ENCODE assay signal across 9 mouse cellular contexts in the genomic region with DNA sequence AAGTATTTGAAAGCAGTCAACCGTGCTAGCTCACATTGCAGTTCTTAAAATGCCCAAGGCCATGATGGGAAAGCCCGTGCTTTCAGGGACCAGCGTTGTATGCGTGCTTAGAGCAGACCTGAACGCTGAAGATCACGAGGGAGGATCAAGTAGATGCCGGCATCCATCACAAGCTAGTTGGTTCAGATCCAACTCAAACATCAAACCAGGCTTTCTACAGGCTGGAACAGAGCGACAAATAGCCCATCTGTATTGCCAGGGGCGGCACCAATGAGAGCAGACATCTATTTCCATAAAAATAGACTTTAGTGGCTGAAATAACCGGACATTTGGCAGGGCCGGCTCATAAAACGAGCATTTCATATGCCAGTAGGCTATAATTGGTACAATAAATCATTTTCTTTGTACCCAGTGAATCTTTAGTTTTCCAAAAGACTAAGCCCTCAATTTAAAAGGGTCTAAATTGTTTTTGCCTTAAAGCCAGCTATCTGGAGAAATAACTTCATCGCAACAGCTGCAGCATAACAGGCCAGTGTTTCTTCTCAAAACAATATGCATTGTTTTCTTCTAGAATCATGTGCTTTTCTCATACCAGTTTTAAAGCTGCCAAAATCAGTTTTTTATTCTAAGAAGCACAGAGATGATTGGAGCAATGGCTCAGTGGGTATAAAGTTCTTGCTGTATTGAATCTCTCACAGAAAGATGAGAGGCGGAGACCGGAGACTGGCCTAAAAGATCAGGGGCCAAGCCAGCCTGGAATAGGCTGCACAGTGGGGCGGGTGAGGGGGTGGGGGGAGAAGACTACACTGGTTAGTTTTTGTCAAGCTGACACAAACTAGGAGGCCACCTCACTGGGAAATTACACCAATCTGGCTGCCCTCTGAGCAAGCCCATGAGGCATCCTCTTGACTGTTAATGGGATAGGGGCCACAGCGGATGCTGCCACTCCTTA. TPM values are rescaled to one million over a fixed set of nuclear protein-coding genes. Genes with fewer than 3 reads are reported as not detected.
DNase-seq lines count a peak whose midpoint lies in the region; ATAC-seq and TF ChIP-seq lines count a peak whose summit lies in the region.
"Had no signal": no experiment of that assay in that cellular context is flagged by ENCODE, and none has a peak within 500 bp of the region (broad histone marks: within the 10 kb centered on the region; RNA-seq: fewer than 3 reads in every experiment).

No protein-coding gene starts in this region.

- no peaks in the 10 kb centered on the region for H3K27me3 ChIP-seq in heart, embryonic 12.5 days (replicated peaks)
- H3K27me3 ChIP-seq in Patski, result peaks cover 3% of the 10 kb centered on the region
- H3K27me3 ChIP-seq in forebrain, postnatal 0 days (ENCODE audit: insufficient read depth, low read length), result no peaks in the 10 kb centered on the region

- no peaks in the 10 kb centered on the region for H3K4me1 ChIP-seq in heart, embryonic 12.5 days (replicated peaks)
- no peaks in the 10 kb centered on the region for H3K4me1 ChIP-seq in forebrain, postnatal 0 days (ENCODE audit: insufficient read depth)

- POLR2A ChIA-PET in Patski (lab: Charles Lee), result interaction anchor here (1.1 kb wide), 1 partner anchor 118 kb away, joined by 3 read pairs; the partner anchor contains the start of gene Lrrc8c

- WGBS in heart, embryonic 12.5 days, result 64% methylated on average over 17 of the region's 17 CpGs
- 13% methylated on average over 17 of the region's 17 CpGs for WGBS in forebrain, postnatal 0 days

- CTCF ChIA-PET in Patski (lab: Charles Lee), result interaction anchor here (0.7 to 2.9 kb wide), 15 partner anchors 8 to 1042 kb away, joined by 3 to 12 read pairs (median 4); partner anchors contain the start of gene Lrrc8b

- no peaks in the 10 kb centered on the region for H3K9me3 ChIP-seq in heart, embryonic 12.5 days (replicated peaks)
- no peaks in the 10 kb centered on the region for H3K9me3 ChIP-seq in forebrain, postnatal 0 days (ENCODE audit: low read length)
- H3K9me3 ChIP-seq: G1E had no signal

- TF ChIP-seq CTCF in Patski (IDR thresholded peaks at IDR 0.05), result no peak
- TF ChIP-seq CTCF in forebrain, postnatal 0 days (IDR thresholded peaks at IDR 0.05; ENCODE audit: low read depth), result no peak

- H3K27ac ChIP-seq in heart, embryonic 12.5 days (ENCODE audit: poor library complexity, severe bottlenecking), result no peak overlapping the region
- H3K27ac ChIP-seq in forebrain, postnatal 0 days (ENCODE audit: low read depth, low read length), result peak overlapping the region; percentile 37; the same call in 1 of the 2 replicates

- no peak overlapping the region for H3K4me3 ChIP-seq in heart, embryonic 12.5 days
- peak overlapping the region; percentile 29 for H3K4me3 ChIP-seq in forebrain, postnatal 0 days (ENCODE audit: low read depth, low read length)

- in situ Hi-C loops in Patski (cut with MboI; ENCODE audit: low pct_unique_long_range_greater_than_20kb), result loop anchor here (10.0 kb wide), 1 partner anchor 284 kb away; no protein-coding TSS in a partner anchor

- no peak for DNase-seq in heart, adult 18-20 months
- DNase-seq in Patski (ENCODE audit: low read depth, low spot score), result peak; percentile 59
- DNase-seq in forebrain, postnatal 0 days, result no peak
- peak; percentile 12 to 25 for DNase-seq in left cerebral cortex, adult 18-20 months (ENCODE audit: low spot score in 2 of 2)
- DNase-seq in neural tube, embryonic 10.5 days (ENCODE audit: extremely low spot score, low spot score), result peak; percentile 30
- no peak for DNase-seq in urinary bladder, adult 18-20 months (ENCODE audit: low spot score in 2 of 2)
- no peak for DNase-seq in Muller cell, postnatal 12 days (ENCODE audit: inconsistent ontology term)

- H3K9ac ChIP-seq in heart, embryonic 12.5 days, result 0 out of 2 replicates have a peak overlapping the region, but pooled peaks have one; percentile 1
- peak overlapping the region; percentile 19; the same call in 1 of the 2 replicates for H3K9ac ChIP-seq in forebrain, postnatal 0 days

- ATAC-seq in heart, embryonic 12.5 days (ENCODE audit: insufficient number of reproducible peaks, low FRiP score), result no peak
- ATAC-seq in Patski, result peak; percentile 75
- peak; percentile 80 for ATAC-seq in forebrain, postnatal 0 days

- H3K36me3 ChIP-seq in heart, embryonic 12.5 days, result no peaks in the 10 kb centered on the region
- no peaks in the 10 kb centered on the region for H3K36me3 ChIP-seq in forebrain, postnatal 0 days (ENCODE audit: insufficient read depth)
- H3K36me3 ChIP-seq: G1E had no signal

- H3K4me2 ChIP-seq in heart, embryonic 12.5 days, result peak overlapping the region; percentile 45
- H3K4me2 ChIP-seq in forebrain, postnatal 0 days (ENCODE audit: low read depth), result peak overlapping the region; percentile 46

RNA-seq across cellular contexts. Expression of gene Lrrc8b, which starts 14.9 kb away (rescaled TPM):
- 6.1 and 6.5 TPM in 2 replicates for polyA plus RNA-seq in heart, embryonic 12.5 days (2016; fragmentation: Nextera tagmentation; extraction: Ambion mirVana)
- 1 to 10 TPM; 4.1 to 4.9 TPM for total RNA-seq in heart, adult 18-20 months (2021)
- polyA plus RNA-seq in Patski (2021), result 9.9 TPM
- 57.3 and 64.0 TPM in 2 replicates for total RNA-seq in forebrain, postnatal 0 days (2014; rRNA removed)
- polyA plus RNA-seq in forebrain, postnatal 0 days (2015; fragmentation: Nextera tagmentation; extraction: Ambion mirVana), result 16.5 and 20.8 TPM in 2 replicates
- 10 to 100 TPM; 81.7 to 86.0 TPM for total RNA-seq in left cerebral cortex, adult 18-20 months (2021)

Comparison
In these comparisons a context has a peak if more than half of its experiments do, and no peak if none do; other contexts are left out.
1. DNase-seq: peak in Patski (single experiment), left cerebral cortex, adult 18-20 months (2 of 2) and neural tube, embryonic 10.5 days (single experiment); none in heart, adult 18-20 months (0 of 2), forebrain, postnatal 0 days (single experiment), urinary bladder, adult 18-20 months (0 of 2) and Muller cell, postnatal 12 days (single experiment).